35 mouse cellular contexts compared by ENCODE assay signal in genomic region chr19:38553551-38553950, GRCm38 (mm10).
"Had no signal": no experiment of that assay in that cellular context is flagged by ENCODE, and none has a peak within 500 bp of the region (broad histone marks: within the 10 kb centered on the region; RNA-seq: fewer than 3 reads in every experiment).

No protein-coding gene starts in this region.

- ATAC-seq: hindbrain, embryonic 16.5 days; hindbrain, postnatal 0 days; inflammation-experienced regulatory T-cells, adult 6 months; intestine, embryonic 15.5 days; intestine, embryonic 16.5 days; intestine, postnatal 0 days had no signal

- H3K27ac ChIP-seq: heart, embryonic 10.5 days; heart, embryonic 13.5 days; heart, embryonic 15.5 days; hindbrain, embryonic 10.5 days; hindbrain, embryonic 12.5 days; hindbrain, embryonic 13.5 days; hindbrain, embryonic 14.5 days; hindbrain, embryonic 15.5 days; hindbrain, postnatal 0 days; intestine, embryonic 15.5 days; kidney, embryonic 15.5 days; kidney, postnatal 0 days; layer of hippocampus, adult 2 months had no signal

- H3K27me3 ChIP-seq: heart, embryonic 12.5 days; heart, embryonic 13.5 days; heart, embryonic 15.5 days; hindbrain, embryonic 12.5 days; hindbrain, embryonic 13.5 days; hindbrain, embryonic 15.5 days; intestine, embryonic 15.5 days; kidney, embryonic 15.5 days had no signal

- H3K36me3 ChIP-seq: heart, embryonic 10.5 days; heart, embryonic 15.5 days; hindbrain, embryonic 12.5 days; hindbrain, embryonic 13.5 days; hindbrain, embryonic 15.5 days; intestine, embryonic 15.5 days; kidney, embryonic 15.5 days had no signal

- H3K9ac ChIP-seq: heart, embryonic 12.5 days; heart, embryonic 13.5 days; heart, embryonic 15.5 days; hindbrain, embryonic 12.5 days; hindbrain, embryonic 13.5 days; hindbrain, embryonic 14.5 days; hindbrain, embryonic 15.5 days; intestine, embryonic 15.5 days; kidney, embryonic 15.5 days had no signal

- H3K4me3 ChIP-seq: heart, embryonic 10.5 days; heart, embryonic 12.5 days; heart, embryonic 13.5 days; heart, embryonic 15.5 days; hindbrain, embryonic 10.5 days; hindbrain, embryonic 12.5 days; hindbrain, embryonic 13.5 days; hindbrain, embryonic 15.5 days; intestine, embryonic 15.5 days; kidney, embryonic 15.5 days; layer of hippocampus, adult 2 months had no signal

- H3K9me3 ChIP-seq: heart, embryonic 10.5 days; heart, embryonic 12.5 days; heart, embryonic 15.5 days; hindbrain, embryonic 12.5 days; hindbrain, embryonic 13.5 days; hindbrain, embryonic 15.5 days; intestine, embryonic 15.5 days; kidney, embryonic 15.5 days had no signal

- H3K4me1 ChIP-seq: heart, embryonic 10.5 days; heart, embryonic 15.5 days; hindbrain, embryonic 10.5 days; hindbrain, embryonic 12.5 days; hindbrain, embryonic 13.5 days; hindbrain, embryonic 15.5 days; intestine, embryonic 15.5 days; kidney, embryonic 15.5 days had no signal

- DNase-seq: heart, postnatal 10 days; heart, postnatal 14 days; heart, postnatal 36 days; heart, postnatal 4 days; kidney, adult 11 months; kidney, adult 18-20 months; kidney, adult 2 months; kidney, adult 8-10 months; kidney, adult 9 months; kidney, postnatal 10 days; kidney, postnatal 14 days; kidney, postnatal 25 days; kidney, postnatal 36 days; kidney, postnatal 4 days; layer of hippocampus, adult 9-11 months; layer of hippocampus, postnatal 36 days had no signal

- H3K4me2 ChIP-seq: heart, embryonic 11.5 days; heart, embryonic 12.5 days; heart, embryonic 13.5 days; heart, embryonic 15.5 days; hindbrain, embryonic 12.5 days; hindbrain, embryonic 13.5 days; hindbrain, embryonic 14.5 days; hindbrain, embryonic 15.5 days; intestine, embryonic 15.5 days; kidney, embryonic 15.5 days had no signal
